Mouse (Mus musculus): ENCODE measurements around the gene Poglut1. TPM values are rescaled to one million over a fixed set of nuclear protein-coding genes. Genes with fewer than 3 reads are reported as not detected.

The Poglut1 gene
- total RNA-seq, 2 experiments from 2014 or later, result 2.9 TPM; not detected in 1

GRCm38 (mm10) chr16:38476312-38477240, 73.5 kb downstream of the Poglut1 start:
- ATAC-seq (replicated peaks; ENCODE audit: low FRiP score, poor library complexity, severe bottlenecking), result peak; percentile 67

DNA sequence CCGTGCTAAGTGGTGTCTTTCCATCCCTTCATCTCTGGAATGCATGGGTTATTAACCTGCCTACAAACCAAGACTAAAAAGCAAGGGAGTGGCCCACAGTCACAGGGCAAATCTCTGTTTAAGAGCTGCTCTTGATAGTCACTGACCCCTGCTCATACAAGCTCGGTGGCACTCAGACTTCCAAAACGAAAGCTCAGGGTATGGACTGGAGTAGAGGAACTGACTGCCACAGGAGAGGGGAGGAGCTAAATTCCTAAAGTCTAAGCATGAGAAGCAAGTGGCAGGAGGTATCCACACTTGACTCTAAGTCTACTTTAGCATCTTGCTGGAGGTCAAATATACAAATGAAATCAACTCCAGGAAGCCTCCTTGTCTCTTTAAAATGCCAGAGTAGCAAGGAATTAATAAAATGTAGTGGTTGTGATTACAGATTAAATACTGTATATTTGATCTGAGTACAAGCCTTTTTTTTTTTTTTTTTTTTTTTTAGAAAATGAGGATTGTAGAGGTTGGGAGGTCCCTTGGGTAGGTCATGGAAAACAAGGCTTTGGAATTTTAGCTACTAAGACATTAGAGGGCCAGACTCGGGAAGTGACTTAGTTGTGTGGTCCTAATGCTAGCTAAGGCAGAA, 74.3 kb downstream of the Poglut1 start:
- no peak for ATAC-seq (replicated peaks; ENCODE audit: low FRiP score, poor library complexity, severe bottlenecking)

Other genes starting within 250 kb of the Poglut1 start
- gene Maats1, start 208.1 kb downstream of the Poglut1 start, total RNA-seq (2015; ENCODE audit: low replicate concordance), result not detected in 2 replicates
- not detected in 2 replicates for gene Maats1, start 208.1 kb downstream of the Poglut1 start, total RNA-seq (2017; ENCODE audit: low replicate concordance)
- gene Cox17, start 203.3 kb downstream of the Poglut1 start, total RNA-seq (2015; ENCODE audit: low replicate concordance), result 157 and 170 TPM in 2 replicates
- 196 and 437 TPM in 2 replicates for gene Cox17, start 203.3 kb downstream of the Poglut1 start, total RNA-seq (2017; ENCODE audit: low replicate concordance)
- not detected in 2 replicates for gene Gm21987, start 203.2 kb downstream of the Poglut1 start, total RNA-seq (2015; ENCODE audit: low replicate concordance)
- gene Gm21987, start 203.2 kb downstream of the Poglut1 start, total RNA-seq (2017; ENCODE audit: low replicate concordance), result not detected in 2 replicates
- gene Popdc2, start 188.0 kb downstream of the Poglut1 start, total RNA-seq (2015; ENCODE audit: low replicate concordance), result 21.6 and 24.3 TPM in 2 replicates
- 18.8 and 23.0 TPM in 2 replicates for gene Popdc2, start 188.0 kb downstream of the Poglut1 start, total RNA-seq (2017; ENCODE audit: low replicate concordance)
- gene Pla1a, start 117.1 kb downstream of the Poglut1 start, total RNA-seq (2015; ENCODE audit: low replicate concordance), result not detected in 2 replicates
- gene Pla1a, start 117.1 kb downstream of the Poglut1 start, total RNA-seq (2017; ENCODE audit: low replicate concordance), result not detected in 2 replicates
- 1.8 and 6.7 TPM in 2 replicates for gene Adprh, start 97.6 kb downstream of the Poglut1 start, total RNA-seq (2015; ENCODE audit: low replicate concordance)
- gene Adprh, start 97.6 kb downstream of the Poglut1 start, total RNA-seq (2017; ENCODE audit: low replicate concordance), result 1.9 and 4.1 TPM in 2 replicates
- gene Cd80, start 94.7 kb downstream of the Poglut1 start, total RNA-seq (2015; ENCODE audit: low replicate concordance), result not detected in 2 replicates
- gene Cd80, start 94.7 kb downstream of the Poglut1 start, total RNA-seq (2017; ENCODE audit: low replicate concordance), result not detected in 2 replicates
- 4.0 and 7.5 TPM in 2 replicates for gene Timmdc1, start 27.6 kb downstream of the Poglut1 start, total RNA-seq (2015; ENCODE audit: low replicate concordance)
- gene Timmdc1, start 27.6 kb downstream of the Poglut1 start, total RNA-seq (2017; ENCODE audit: low replicate concordance), result 5.5 and 14.8 TPM in 2 replicates
- 28.5 and 33.9 TPM in 2 replicates for gene Tmem39a, start 8.4 kb upstream of the Poglut1 start, total RNA-seq (2015; ENCODE audit: low replicate concordance)
- 5.3 and 16.8 TPM in 2 replicates for gene Tmem39a, start 8.4 kb upstream of the Poglut1 start, total RNA-seq (2017; ENCODE audit: low replicate concordance)
- gene Arhgap31, start 163.0 kb upstream of the Poglut1 start, total RNA-seq (2015; ENCODE audit: low replicate concordance), result 3.6 and 5.0 TPM in 2 replicates
- 0.83 and 1.2 TPM in 2 replicates for gene Arhgap31, start 163.0 kb upstream of the Poglut1 start, total RNA-seq (2017; ENCODE audit: low replicate concordance)
- gene B4galt4, start 192.0 kb upstream of the Poglut1 start, total RNA-seq (2015; ENCODE audit: low replicate concordance), result 4.3 and 8.8 TPM in 2 replicates
- 2.2 and 6.7 TPM in 2 replicates for gene B4galt4, start 192.0 kb upstream of the Poglut1 start, total RNA-seq (2017; ENCODE audit: low replicate concordance)